Mouse (Mus musculus) lung, adult 2 months (tissue): ENCODE results near the gene Syce3. TPM values are rescaled to one million over a fixed set of nuclear protein-coding genes. Genes with fewer than 3 reads are reported as not detected.

ENCODE experiments used
- DNase-seq: peaks from one replicate; pipeline ENCODE4 v3.0.0; 2022
- H3K4me1 ChIP-seq: fragments of 200-500 bp; 2 replicates; pipeline ENCODE4 v1.6.1; 2011; ENCODE audit warnings: low read length; ENCODE audit not compliant: control insufficient read depth, insufficient read depth
- H3K4me3 ChIP-seq: fragments of 200-500 bp; replicated peaks from 2 replicates; pipeline ENCODE3; 2011; ENCODE audit warnings: low read depth, mild to moderate bottlenecking, control low read depth, low read length; ENCODE audit errors: extremely low read depth
- CTCF ChIP-seq: fragments of 200-500 bp; IDR thresholded peaks from 2 replicates; pipeline ENCODE4 v1.5.1; 2011; ENCODE audit warnings: mild to moderate bottlenecking, low read length, control low read depth; ENCODE audit not compliant: insufficient read depth
- POLR2A ChIP-seq: fragments of 200-500 bp; IDR thresholded peaks from 2 replicates; pipeline ENCODE4 v1.6.1; 2011; ENCODE audit warnings: low read depth, mild to moderate bottlenecking, control low read depth, low read length, borderline replicate concordance; ENCODE audit errors: extremely low read depth
- WGBS: fragments of 180-500 bp; shearing (Covaris S2); methylation state at CpG from one replicate; pipeline ENCODE4 v1.1.7; 2018; 5-methylcytosine and 5-hydroxymethylcytosine counted together
- polyA plus RNA-seq: library from polyadenylated mRNA; depleted of rRNA; stranded (reverse); fragments of >200 nt; gene quantifications from 2 replicates; pipeline ENCODE4 v1.2.3, GENCODE M21; 2012; rRNA removed

The Syce3 gene
- polyA plus RNA-seq, 1 experiment: not detected

DNA sequence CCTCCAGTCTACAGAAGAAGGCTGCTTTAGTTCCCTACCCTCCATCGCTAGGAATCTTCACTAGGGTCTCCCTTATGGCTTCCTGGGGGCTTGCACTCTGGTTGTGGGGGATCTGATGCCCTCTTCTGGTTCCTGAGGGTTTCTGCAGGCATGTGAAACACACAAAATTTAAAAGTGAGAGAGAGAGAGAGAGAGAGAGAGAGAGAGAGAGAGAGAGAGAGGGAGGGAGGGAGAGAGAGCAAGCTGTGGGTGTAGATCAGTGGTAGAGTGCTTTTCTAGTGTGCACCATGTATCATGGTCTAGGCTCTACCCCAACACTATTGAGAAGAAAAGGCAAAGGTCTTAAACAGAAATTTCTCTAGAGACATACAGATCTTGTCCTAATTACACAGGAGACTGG, 68.6 kb downstream of the Syce3 start:
- WGBS: 48% methylated on average over 1 of the region's 1 CpGs
- no peaks in the 10 kb centered on the region for H3K4me1 ChIP-seq
- TF ChIP-seq POLR2A (no peak), CTCF (no peak)
- DNase-seq: no peak
- no peak overlapping the region for H3K4me3 ChIP-seq

Other genes starting within 250 kb of the Syce3 start
- 204 and 210 TPM in 2 replicates for gene Plxnb2, start 229.7 kb downstream of the Syce3 start, polyA plus RNA-seq
- 15.6 and 17.2 TPM in 2 replicates for gene Dennd6b, start 214.0 kb downstream of the Syce3 start, polyA plus RNA-seq
- gene Ppp6r2, start 198.9 kb downstream of the Syce3 start, polyA plus RNA-seq: 153 and 372 TPM in 2 replicates
- gene Sbf1, start 95.2 kb downstream of the Syce3 start, polyA plus RNA-seq: 188 and 208 TPM in 2 replicates
- 0.14 and 0.75 TPM in 2 replicates for gene Adm2, start 87.8 kb downstream of the Syce3 start, polyA plus RNA-seq
- 0.24 and 1.2 TPM in 2 replicates for gene Miox, start 76.1 kb downstream of the Syce3 start, polyA plus RNA-seq
- 81.7 and 84.4 TPM in 2 replicates for gene Lmf2, start 54.8 kb downstream of the Syce3 start, polyA plus RNA-seq
- gene Ncaph2, start 54.8 kb downstream of the Syce3 start, polyA plus RNA-seq: 105 and 117 TPM in 2 replicates
- 57.7 and 65.5 TPM in 2 replicates for gene Sco2, start 36.7 kb downstream of the Syce3 start, polyA plus RNA-seq
- gene Tymp, start 33.5 kb downstream of the Syce3 start, polyA plus RNA-seq: 14.4 and 21.5 TPM in 2 replicates
- gene Odf3b, start 31.2 kb downstream of the Syce3 start, polyA plus RNA-seq: 106 and 138 TPM in 2 replicates
- 0.03 and 0.07 TPM in 2 replicates for gene Klhdc7b, start 25.6 kb downstream of the Syce3 start, polyA plus RNA-seq
- gene Cpt1b, start 15.4 kb upstream of the Syce3 start, polyA plus RNA-seq: 4.3 and 28.9 TPM in 2 replicates
- gene C730034F03Rik, start 19.1 kb upstream of the Syce3 start, polyA plus RNA-seq: 0.45 and 0.73 TPM in 2 replicates
- gene Gm44502, start 19.2 kb upstream of the Syce3 start, polyA plus RNA-seq: 4.4 TPM in 1 of 2 replicates, not detected in the other
- 51.3 and 67.1 TPM in 2 replicates for gene Chkb, start 19.4 kb upstream of the Syce3 start, polyA plus RNA-seq
- gene Mapk8ip2, start 43.4 kb upstream of the Syce3 start, polyA plus RNA-seq: 0.10 and 0.11 TPM in 2 replicates
- 57.7 and 62.4 TPM in 2 replicates for gene Arsa, start 66.9 kb upstream of the Syce3 start, polyA plus RNA-seq
- gene Shank3, start 89.1 kb upstream of the Syce3 start, polyA plus RNA-seq: 103 and 141 TPM in 2 replicates
- gene Acr, start 157.8 kb upstream of the Syce3 start, polyA plus RNA-seq: 2.8 and 2.9 TPM in 2 replicates
- 14.7 and 18.7 TPM in 2 replicates for gene Rabl2, start 181.4 kb upstream of the Syce3 start, polyA plus RNA-seq